ENCODE assay signal across 35 mouse cellular contexts in genomic region chr16:95203790-95204189, GRCm38 (mm10). TPM values are rescaled to one million over a fixed set of nuclear protein-coding genes. Genes with fewer than 3 reads are reported as not detected.
"Had no signal": no experiment of that assay in that cellular context is flagged by ENCODE, and none has a peak within 500 bp of the region (broad histone marks: within the 10 kb centered on the region; RNA-seq: fewer than 3 reads in every experiment).

No protein-coding gene starts in this region.

- H3K36me3 ChIP-seq: limb, embryonic 10.5 days; limb, embryonic 12.5 days; limb, embryonic 13.5 days; limb, embryonic 15.5 days; liver, embryonic 12.5 days; liver, embryonic 13.5 days; liver, embryonic 15.5 days; lung, embryonic 15.5 days; midbrain, embryonic 10.5 days; midbrain, embryonic 12.5 days; midbrain, embryonic 13.5 days; midbrain, embryonic 15.5 days; neural tube, embryonic 12.5 days had no signal

- H3K27me3 ChIP-seq: limb, embryonic 12.5 days; limb, embryonic 15.5 days; liver, embryonic 12.5 days; liver, embryonic 13.5 days; liver, embryonic 15.5 days; lung, embryonic 15.5 days; midbrain, embryonic 12.5 days; midbrain, embryonic 13.5 days; midbrain, embryonic 15.5 days; neural tube, embryonic 12.5 days had no signal

- H3K4me2 ChIP-seq: limb, embryonic 12.5 days; limb, embryonic 13.5 days; limb, embryonic 15.5 days; liver, embryonic 11.5 days; liver, embryonic 12.5 days; liver, embryonic 13.5 days; liver, embryonic 15.5 days; lung, embryonic 14.5 days; lung, embryonic 15.5 days; midbrain, embryonic 11.5 days; midbrain, embryonic 12.5 days; midbrain, embryonic 13.5 days; midbrain, embryonic 15.5 days; neural tube, embryonic 12.5 days had no signal

- H3K4me3 ChIP-seq: limb, embryonic 10.5 days; limb, embryonic 12.5 days; limb, embryonic 13.5 days; limb, embryonic 15.5 days; liver, embryonic 12.5 days; liver, embryonic 13.5 days; liver, embryonic 15.5 days; lung, embryonic 15.5 days; megakaryocyte, embryonic 14.5 days; midbrain, embryonic 10.5 days; midbrain, embryonic 12.5 days; midbrain, embryonic 13.5 days; midbrain, embryonic 15.5 days; myocyte; neural tube, embryonic 12.5 days had no signal

- DNase-seq: liver; liver, embryonic 13.5 days; liver, postnatal 0 days; lung, adult 18-20 months; lung, adult 2 months; lung, embryonic 14.5 days; lung, postnatal 10 days; lung, postnatal 14 days; lung, postnatal 36 days; lung, postnatal 4 days; midbrain, embryonic 14.5 days had no signal

- H3K4me1 ChIP-seq: limb, embryonic 12.5 days; liver, embryonic 12.5 days; liver, embryonic 13.5 days; liver, embryonic 15.5 days; lung, embryonic 15.5 days; midbrain, embryonic 10.5 days; midbrain, embryonic 12.5 days; midbrain, embryonic 13.5 days; neural tube, embryonic 12.5 days had no signal

- H3K27ac ChIP-seq: limb, embryonic 10.5 days; limb, embryonic 12.5 days; limb, embryonic 13.5 days; limb, embryonic 15.5 days; liver, embryonic 12.5 days; liver, embryonic 13.5 days; liver, embryonic 14.5 days; liver, embryonic 15.5 days; lung, embryonic 15.5 days; macrophage; midbrain, embryonic 10.5 days; midbrain, embryonic 12.5 days; midbrain, embryonic 13.5 days; midbrain, embryonic 15.5 days; neural tube, embryonic 12.5 days had no signal

- H3K9me3 ChIP-seq: limb, embryonic 10.5 days; limb, embryonic 12.5 days; limb, embryonic 13.5 days; limb, embryonic 15.5 days; liver, embryonic 12.5 days; liver, embryonic 13.5 days; liver, embryonic 15.5 days; lung, embryonic 15.5 days; midbrain, embryonic 10.5 days; midbrain, embryonic 12.5 days; midbrain, embryonic 13.5 days; midbrain, embryonic 15.5 days; neural tube, embryonic 12.5 days had no signal

- H3K9ac ChIP-seq: limb, embryonic 12.5 days; limb, embryonic 13.5 days; limb, embryonic 15.5 days; liver, embryonic 12.5 days; liver, embryonic 13.5 days; liver, embryonic 14.5 days; liver, embryonic 15.5 days; liver, postnatal 0 days; lung, embryonic 14.5 days; lung, embryonic 15.5 days; midbrain, embryonic 12.5 days; midbrain, embryonic 13.5 days; midbrain, embryonic 15.5 days; neural tube, embryonic 12.5 days had no signal

- ATAC-seq: liver, embryonic 12.5 days; liver, postnatal 0 days; lung, postnatal 0 days; midbrain, embryonic 13.5 days; midbrain, embryonic 15.5 days; midbrain, embryonic 16.5 days had no signal

RNA-seq across cellular contexts. Expression of gene Kcnj15, which starts 53.6 kb away (rescaled TPM):
- total RNA-seq: megakaryocyte, adult 5-6 weeks; megakaryocyte-erythroid progenitor cell, adult 5-6 weeks; midbrain, postnatal 0 days; monocyte, adult 5-6 weeks had no signal
- polyA plus RNA-seq: macrophage; midbrain, embryonic 14.5 days had no signal
